Mouse (Mus musculus): Measurements from ENCODE around the gene Cdk8. TPM values are rescaled to one million over a fixed set of nuclear protein-coding genes. Genes with fewer than 3 reads are reported as not detected.

Gene Cdk8
- polyA plus RNA-seq, 1 experiment: 46.9 TPM

DNA sequence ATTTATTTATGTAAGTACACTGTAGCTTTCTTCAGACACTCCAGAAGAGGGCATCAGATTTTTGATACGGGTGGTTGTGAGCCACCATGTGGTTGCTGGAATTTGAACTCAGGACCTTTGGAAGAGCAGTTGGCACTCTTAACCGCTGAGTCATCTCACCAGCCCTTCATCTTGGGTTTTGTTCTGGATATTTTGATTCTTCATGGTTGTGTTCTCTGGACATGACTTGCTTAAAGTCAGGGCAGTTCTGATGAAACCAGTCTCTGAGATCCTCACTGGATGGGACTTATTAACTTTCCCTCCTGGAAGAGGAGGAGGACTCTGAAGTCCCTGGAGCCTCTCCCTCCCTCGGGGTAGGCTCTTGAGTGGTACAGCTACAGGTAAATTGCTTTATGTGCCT is 10.2 kb downstream of the Cdk8 start:
- Histone ChIP-seq H3K27ac (ENCODE audit: control insufficient read depth, insufficient read depth, low read length) (no peak overlapping the region), H3K4me3 (ENCODE audit: control insufficient read depth, insufficient read depth, low read length) (no peak overlapping the region), H3K4me1 (replicated peaks; ENCODE audit: control insufficient read depth, insufficient read depth, low read length) (peaks cover 3% of the 10 kb centered on the region; the same call in 1 of the 2 replicates), H3K27me3 (ENCODE audit: control insufficient read depth, insufficient read depth, low read length) (no peaks in the 10 kb centered on the region), H3K36me3 (ENCODE audit: control insufficient read depth, insufficient read depth, low read length) (no peaks in the 10 kb centered on the region)
- no peak for DNase-seq
- over 99% methylated on average over 3 of the region's 3 CpGs for WGBS
- TF ChIP-seq CTCF (IDR thresholded peaks at IDR 0.05; ENCODE audit: borderline replicate concordance, control insufficient read depth, extremely low read depth, insufficient read depth, low read length, poor library complexity): no peak
- TF ChIP-seq POLR2A (IDR thresholded peaks at IDR 0.05; ENCODE audit: control insufficient read depth, extremely low read depth, insufficient read depth, low read length, poor library complexity): no peak

DNA sequence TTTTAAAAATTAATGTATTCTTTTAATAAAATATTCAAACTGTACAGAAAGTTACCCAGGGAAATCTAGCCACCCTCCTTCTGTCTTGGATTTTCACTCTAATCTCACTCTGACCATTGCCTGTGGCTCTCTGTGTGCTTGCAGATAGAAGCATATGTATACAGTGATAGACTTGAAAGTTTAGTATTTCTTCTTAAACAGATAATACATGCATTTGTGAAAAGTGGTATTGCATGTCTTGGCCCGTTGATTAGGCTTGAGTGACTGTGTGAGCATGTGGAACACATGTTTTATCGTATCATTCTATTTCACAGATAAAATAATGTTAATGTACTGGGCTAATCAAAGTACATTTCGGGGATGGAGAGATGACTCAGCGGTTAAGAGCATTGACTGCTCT is 14.2 kb downstream of the Cdk8 start:
- DNase-seq: no peak
- no peak overlapping the region for H3K4me3 ChIP-seq (ENCODE audit: control insufficient read depth, insufficient read depth, low read length)
- WGBS: 94% methylated on average over 4 of the region's 4 CpGs
- H3K4me1 ChIP-seq (replicated peaks; ENCODE audit: control insufficient read depth, insufficient read depth, low read length): peaks cover 3% of the 10 kb centered on the region; the same call in 1 of the 2 replicates
- H3K27ac ChIP-seq (ENCODE audit: control insufficient read depth, insufficient read depth, low read length): no peak overlapping the region
- no peaks in the 10 kb centered on the region for H3K27me3 ChIP-seq (ENCODE audit: control insufficient read depth, insufficient read depth, low read length)
- no peaks in the 10 kb centered on the region for H3K36me3 ChIP-seq (ENCODE audit: control insufficient read depth, insufficient read depth, low read length)
- TF ChIP-seq POLR2A (IDR thresholded peaks at IDR 0.05; ENCODE audit: control insufficient read depth, extremely low read depth, insufficient read depth, low read length, poor library complexity) (no peak), CTCF (IDR thresholded peaks at IDR 0.05; ENCODE audit: borderline replicate concordance, control insufficient read depth, extremely low read depth, insufficient read depth, low read length, poor library complexity) (no peak)

DNA sequence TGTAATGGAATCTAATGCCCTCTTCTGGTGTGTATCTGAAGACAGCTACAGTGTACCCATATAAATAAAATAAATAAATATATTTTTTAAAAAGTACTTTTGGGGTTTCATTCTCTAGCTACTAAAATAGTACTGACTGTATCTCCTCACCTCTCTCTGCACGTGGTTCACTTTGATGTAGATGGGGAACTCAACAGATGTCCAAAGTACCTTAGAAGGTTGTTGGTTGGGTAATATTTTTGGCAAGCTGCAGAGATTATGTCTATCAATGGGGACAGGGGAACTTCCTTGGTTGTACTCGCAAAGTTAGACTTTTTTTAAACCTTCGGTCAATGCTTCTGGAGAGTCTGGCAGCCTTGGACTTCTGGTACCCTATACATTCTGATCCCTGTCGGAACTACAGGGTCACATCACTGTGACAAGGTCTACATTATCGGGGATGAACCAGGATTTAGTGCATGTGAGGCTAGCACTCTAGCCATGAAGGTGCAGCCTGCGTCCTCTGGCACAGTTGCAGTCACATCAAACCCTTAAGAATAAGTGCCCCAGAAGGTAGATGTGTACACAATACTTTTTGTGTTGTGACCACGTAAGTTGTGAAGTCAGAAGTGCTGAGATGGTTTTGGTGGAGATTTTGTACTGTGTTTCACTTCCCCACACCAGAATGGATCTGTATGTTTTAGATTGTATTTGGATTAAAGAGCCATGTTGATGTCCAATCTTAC is 14.8 kb downstream of the Cdk8 start:
- H3K4me1 ChIP-seq (replicated peaks; ENCODE audit: control insufficient read depth, insufficient read depth, low read length): peaks cover 3% of the 10 kb centered on the region; the same call in 1 of the 2 replicates
- H3K27me3 ChIP-seq (ENCODE audit: control insufficient read depth, insufficient read depth, low read length): no peaks in the 10 kb centered on the region
- no peaks in the 10 kb centered on the region for H3K36me3 ChIP-seq (ENCODE audit: control insufficient read depth, insufficient read depth, low read length)
- H3K27ac ChIP-seq (ENCODE audit: control insufficient read depth, insufficient read depth, low read length): no peak overlapping the region
- WGBS: 80% methylated on average over 7 of the region's 7 CpGs
- TF ChIP-seq CTCF (IDR thresholded peaks at IDR 0.05; ENCODE audit: borderline replicate concordance, control insufficient read depth, extremely low read depth, insufficient read depth, low read length, poor library complexity) (no peak), POLR2A (IDR thresholded peaks at IDR 0.05; ENCODE audit: control insufficient read depth, extremely low read depth, insufficient read depth, low read length, poor library complexity) (no peak)
- DNase-seq: no peak
- H3K4me3 ChIP-seq (ENCODE audit: control insufficient read depth, insufficient read depth, low read length): no peak overlapping the region

DNA sequence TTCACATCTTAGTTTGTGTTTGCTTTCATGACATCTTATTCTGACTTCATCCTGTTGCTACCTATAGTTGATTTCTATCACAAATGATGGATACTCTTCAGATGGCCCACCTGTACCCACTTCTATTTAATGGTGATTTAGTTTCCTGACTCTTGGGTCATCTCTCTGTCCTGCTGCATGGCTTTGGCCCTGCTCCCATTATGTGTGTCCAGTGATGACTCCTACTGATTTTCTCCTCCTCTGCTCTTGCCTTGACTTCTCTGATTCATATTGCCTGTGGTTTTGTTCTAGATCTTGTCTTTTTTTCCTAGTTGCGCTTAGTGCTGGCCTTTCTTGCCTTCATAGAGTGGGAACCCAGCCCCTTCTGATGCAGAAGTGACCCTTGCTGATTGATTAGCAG is 15.4 kb downstream of the Cdk8 start:
- H3K27ac ChIP-seq (ENCODE audit: control insufficient read depth, insufficient read depth, low read length): no peak overlapping the region
- H3K27me3 ChIP-seq (ENCODE audit: control insufficient read depth, insufficient read depth, low read length): no peaks in the 10 kb centered on the region
- H3K36me3 ChIP-seq (ENCODE audit: control insufficient read depth, insufficient read depth, low read length): no peaks in the 10 kb centered on the region
- WGBS: 97% methylated on average over 1 of the region's 1 CpGs
- no peak overlapping the region for H3K4me3 ChIP-seq (ENCODE audit: control insufficient read depth, insufficient read depth, low read length)
- DNase-seq: no peak
- H3K4me1 ChIP-seq (replicated peaks; ENCODE audit: control insufficient read depth, insufficient read depth, low read length): peaks cover 3% of the 10 kb centered on the region; the same call in 1 of the 2 replicates
- TF ChIP-seq POLR2A (IDR thresholded peaks at IDR 0.05; ENCODE audit: control insufficient read depth, extremely low read depth, insufficient read depth, low read length, poor library complexity): no peak
- TF ChIP-seq CTCF (IDR thresholded peaks at IDR 0.05; ENCODE audit: borderline replicate concordance, control insufficient read depth, extremely low read depth, insufficient read depth, low read length, poor library complexity): no peak

DNA sequence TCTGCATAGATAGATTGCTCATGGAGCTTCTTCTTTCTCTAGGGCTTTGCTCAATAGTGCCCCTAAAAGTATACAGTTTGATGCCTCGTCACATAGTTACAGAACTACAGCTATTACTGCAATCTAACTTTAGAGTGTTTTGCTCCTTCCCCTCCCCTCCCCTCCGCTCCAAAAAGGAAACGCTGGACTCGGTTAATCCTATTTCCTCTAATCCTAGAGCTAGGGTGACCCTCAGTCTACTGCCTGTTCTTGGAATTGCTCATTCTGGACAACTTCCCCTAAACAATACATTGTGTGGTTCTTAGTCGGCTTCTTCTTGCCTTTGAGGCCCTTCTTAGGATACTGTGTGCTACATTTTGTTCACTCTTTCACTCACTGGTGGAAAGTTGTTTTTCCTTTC is 16.7 kb downstream of the Cdk8 start:
- Histone ChIP-seq H3K36me3 (ENCODE audit: control insufficient read depth, insufficient read depth, low read length) (no peaks in the 10 kb centered on the region), H3K4me3 (ENCODE audit: control insufficient read depth, insufficient read depth, low read length) (no peak overlapping the region), H3K27me3 (ENCODE audit: control insufficient read depth, insufficient read depth, low read length) (no peaks in the 10 kb centered on the region), H3K27ac (ENCODE audit: control insufficient read depth, insufficient read depth, low read length) (no peak overlapping the region), H3K4me1 (replicated peaks; ENCODE audit: control insufficient read depth, insufficient read depth, low read length) (peaks cover 3% of the 10 kb centered on the region; the same call in 1 of the 2 replicates)
- DNase-seq: no peak
- 82% methylated on average over 5 of the region's 5 CpGs for WGBS
- TF ChIP-seq CTCF (IDR thresholded peaks at IDR 0.05; ENCODE audit: borderline replicate concordance, control insufficient read depth, extremely low read depth, insufficient read depth, low read length, poor library complexity): no peak
- no peak for TF ChIP-seq POLR2A (IDR thresholded peaks at IDR 0.05; ENCODE audit: control insufficient read depth, extremely low read depth, insufficient read depth, low read length, poor library complexity)

DNA sequence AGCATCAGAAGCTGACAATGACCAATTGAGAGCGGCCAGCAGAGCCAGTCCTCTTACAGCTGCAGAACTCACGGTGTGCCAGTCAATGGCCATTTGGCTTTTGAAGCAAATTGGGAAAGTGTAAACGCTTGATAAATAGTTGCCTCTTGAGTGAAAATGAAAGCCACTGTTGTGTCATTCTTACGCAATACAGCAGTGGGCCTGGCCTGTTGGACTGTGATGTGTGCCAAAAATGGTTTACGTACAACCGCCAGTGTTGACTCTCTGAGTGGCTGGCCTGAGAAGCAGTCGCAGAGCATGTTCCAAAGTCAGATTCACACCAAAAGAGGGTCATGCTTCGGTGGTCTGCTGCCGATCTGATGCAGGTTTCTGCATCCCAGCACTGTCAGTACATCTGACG is 17.7 kb downstream of the Cdk8 start:
- Histone ChIP-seq H3K4me1 (replicated peaks; ENCODE audit: control insufficient read depth, insufficient read depth, low read length) (peaks cover 3% of the 10 kb centered on the region; the same call in 1 of the 2 replicates), H3K27ac (ENCODE audit: control insufficient read depth, insufficient read depth, low read length) (no peak overlapping the region), H3K27me3 (ENCODE audit: control insufficient read depth, insufficient read depth, low read length) (no peaks in the 10 kb centered on the region), H3K36me3 (ENCODE audit: control insufficient read depth, insufficient read depth, low read length) (no peaks in the 10 kb centered on the region), H3K4me3 (ENCODE audit: control insufficient read depth, insufficient read depth, low read length) (no peak overlapping the region)
- 96% methylated on average over 10 of the region's 10 CpGs for WGBS
- TF ChIP-seq CTCF (IDR thresholded peaks at IDR 0.05; ENCODE audit: borderline replicate concordance, control insufficient read depth, extremely low read depth, insufficient read depth, low read length, poor library complexity): no peak
- no peak for TF ChIP-seq POLR2A (IDR thresholded peaks at IDR 0.05; ENCODE audit: control insufficient read depth, extremely low read depth, insufficient read depth, low read length, poor library complexity)
- DNase-seq: no peak
